Mouse (Mus musculus) neutrophil, adult 5-6 weeks (primary cell): ENCODE measurements around the gene Nolc1. TPM values are rescaled to one million over a fixed set of nuclear protein-coding genes. Genes with fewer than 3 reads are reported as not detected.
"Not testable (repeated sequence)": the region's sequence is repeated elsewhere in the genome, so short reads cannot be mapped to it uniquely, and the experiment has no call there.

Source experiments
- ATAC-seq: fragments of 151-379, 151-347 bp; 2 replicates; pipeline ENCODE4 v1.8.0; 2017; ENCODE audit warnings: mild to moderate bottlenecking, moderate TSS enrichment; ENCODE audit not compliant: insufficient number of reproducible peaks, poor library complexity, low FRiP score, severe bottlenecking; ENCODE audit errors: extremely low read depth
- total RNA-seq: library from RNA; stranded (forward); fragments of 200-1000 nt; gene quantifications from 2 replicates; pipeline ENCODE4 v1.2.3, GENCODE M21; 2017

Gene Nolc1
- total RNA-seq, 1 experiment from 2014 or later: 40.4 TPM

GRCm38 (mm10) chr19:46074266-46074665, 1.4 kb upstream of the Nolc1 start:
- no peak for ATAC-seq

- ATAC-seq: no peak
Measured at GRCm38 (mm10) chr19:46078535-46078934, 2.9 kb downstream of the Nolc1 start.

- no peak for ATAC-seq
Measured at GRCm38 (mm10) chr19:46085185-46085584, 9.5 kb downstream of the Nolc1 start.

- 0 out of 2 replicates have a peak, but pooled peaks have one; percentile 48 for ATAC-seq
Measured at GRCm38 (mm10) chr19:46086337-46086736, 10.7 kb downstream of the Nolc1 start.

GRCm38 (mm10) chr19:46087871-46088270, 12.2 kb downstream of the Nolc1 start:
- ATAC-seq: no peak

- ATAC-seq: no peak
Measured at GRCm38 (mm10) chr19:46091641-46092040, 16.0 kb downstream of the Nolc1 start.

GRCm38 (mm10) chr19:46094144-46094543, 18.5 kb downstream of the Nolc1 start:
- no peak for ATAC-seq

GRCm38 (mm10) chr19:46095291-46095690, 19.6 kb downstream of the Nolc1 start:
- no peak for ATAC-seq

- no peak for ATAC-seq
Measured at GRCm38 (mm10) chr19:46096396-46096795, 20.7 kb downstream of the Nolc1 start.

GRCm38 (mm10) chr19:46099561-46099960, 23.9 kb downstream of the Nolc1 start:
- ATAC-seq: no peak

GRCm38 (mm10) chr19:46103437-46104186, 27.9 kb downstream of the Nolc1 start:
- no peak for ATAC-seq

GRCm38 (mm10) chr19:46104187-46104557, 28.5 kb downstream of the Nolc1 start:
- no peak for ATAC-seq

- no peak for ATAC-seq
Measured at GRCm38 (mm10) chr19:46110214-46110613, 34.6 kb downstream of the Nolc1 start.

- ATAC-seq: no peak
Measured at GRCm38 (mm10) chr19:46110781-46111180, 35.1 kb downstream of the Nolc1 start.

GRCm38 (mm10) chr19:46114617-46115016, 39.0 kb downstream of the Nolc1 start:
- no peak for ATAC-seq

GRCm38 (mm10) chr19:46119458-46119857, 43.8 kb downstream of the Nolc1 start:
- no peak for ATAC-seq

- no peak for ATAC-seq
Measured at GRCm38 (mm10) chr19:46120872-46121271, 45.2 kb downstream of the Nolc1 start.

GRCm38 (mm10) chr19:46123876-46124275, 48.2 kb downstream of the Nolc1 start:
- ATAC-seq: no peak

GRCm38 (mm10) chr19:46124651-46125050, 49.0 kb downstream of the Nolc1 start:
- ATAC-seq: no peak

GRCm38 (mm10) chr19:46126301-46126700, 50.6 kb downstream of the Nolc1 start:
- ATAC-seq: no peak

GRCm38 (mm10) chr19:46129737-46130136, 54.1 kb downstream of the Nolc1 start:
- ATAC-seq: not testable (repeated sequence)
